Mouse (Mus musculus) liver, embryonic 14.5 days (tissue): ENCODE measurements around the gene Ntan1. TPM values are rescaled to one million over a fixed set of nuclear protein-coding genes. Genes with fewer than 3 reads are reported as not detected.

Experiments used
- ATAC-seq: fragments of 200-750 bp; cut with Nextera tagmentation; 2 replicates; pipeline ENCODE4 v1.8.0; 2017; ENCODE audit warnings: moderate number of reproducible peaks, mild to moderate bottlenecking, moderate library complexity; ENCODE audit not compliant: insufficient read depth
- DNase-seq, 3 experiments: peaks; one replicate each; pipeline ENCODE4 v3.0.0-alpha.2; 2012 to 2013; ENCODE audit warnings: low read depth in 3 of 3, low spot score in 3 of 3
- H3K27ac ChIP-seq: fragments of 300-500 bp; sonication (generic); 2 replicates; pipeline ENCODE4 v1.5.1; 2014; ENCODE audit warnings: moderate library complexity, mild to moderate bottlenecking, control low read depth, inconsistent platforms
- H3K27me3 ChIP-seq: fragments of 300-500 bp; sonication (generic); 2 replicates; pipeline ENCODE4 v1.6.1; 2014; ENCODE audit warnings: mild to moderate bottlenecking, low read length, moderate library complexity; ENCODE audit not compliant: control insufficient read depth, insufficient read depth
- H3K36me3 ChIP-seq: fragments of 300-500 bp; sonication (generic); replicated peaks from 2 replicates; pipeline ENCODE4 v1.6.1; 2014; ENCODE audit warnings: low read depth; ENCODE audit not compliant: control insufficient read depth, insufficient read depth
- H3K4me1 ChIP-seq, 2 experiments: fragments of 200-500 bp in 1 of 2; fragments of 300-500 bp in 1 of 2; sonication (generic) in 1 of 2; replicated peaks; 2 replicates each; pipeline ENCODE4 v1.6.1; 2012 to 2014; ENCODE audit warnings: antibody characterized with exemption in 1 of 2, inconsistent platforms in 1 of 2, low read length in 1 of 2; ENCODE audit not compliant: control insufficient read depth in 2 of 2, insufficient read depth in 2 of 2
- H3K4me2 ChIP-seq: fragments of 300-500 bp; sonication (generic); 2 replicates; pipeline ENCODE4 v1.6.1; 2014; ENCODE audit warnings: low read depth, mild to moderate bottlenecking, control low read depth, moderate library complexity
- H3K4me3 ChIP-seq, 2 experiments: fragments of 200-500 bp in 1 of 2; fragments of 300-500 bp in 1 of 2; sonication (generic) in 1 of 2; 2 replicates each; pipeline ENCODE4 v1.5.1; 2012 to 2014; ENCODE audit warnings: low read depth in 2 of 2, low read length in 2 of 2, mild to moderate bottlenecking in 2 of 2, control low read depth in 1 of 2, inconsistent platforms in 1 of 2, moderate library complexity in 1 of 2; ENCODE audit not compliant: insufficient read depth in 1 of 2
- H3K9ac ChIP-seq: fragments of 300-500 bp; sonication (generic); replicated peaks from 2 replicates; pipeline ENCODE4 v1.6.1; 2014; ENCODE audit warnings: mild to moderate bottlenecking, control low read depth, moderate library complexity
- H3K9me3 ChIP-seq: fragments of 300-500 bp; sonication (generic); 2 replicates; pipeline ENCODE4 v1.6.1; 2016; ENCODE audit warnings: low read length, mixed read lengths; ENCODE audit not compliant: control insufficient read depth
- CTCF ChIP-seq: IDR thresholded peaks from 2 replicates; pipeline ENCODE4 v1.5.1; 2016; ENCODE audit warnings: antibody characterized with exemption, low read depth, control low read depth
- EP300 ChIP-seq: IDR thresholded peaks from 2 replicates; pipeline ENCODE4 v1.6.1; 2016; ENCODE audit warnings: antibody characterized with exemption, low read depth
- WGBS: fragments of 180-500 bp; shearing (Covaris S2); extraction: QIAGEN DNeasy Blood & Tissue Kit; methylation state at CpG from one replicate; pipeline ENCODE4 v1.1.7; 2014; ENCODE audit not compliant: insufficient replicate concordance; 5-methylcytosine and 5-hydroxymethylcytosine counted together
- polyA plus RNA-seq, 2 experiments: library from polyadenylated mRNA; depleted of rRNA in 1 of 2; stranded (reverse) in 1 of 2; unstranded in 1 of 2; fragments of >200 nt; fragmentation: Nextera tagmentation in 1 of 2; extraction: Ambion mirVana in 1 of 2; gene quantifications; 2 replicates each; pipeline versions ENCODE4 v1.2.1 to v1.2.3; 2012 to 2014

Ntan1 gene
- polyA plus RNA-seq, 2 experiments, result 16.0 to 41.7 TPM

DNA sequence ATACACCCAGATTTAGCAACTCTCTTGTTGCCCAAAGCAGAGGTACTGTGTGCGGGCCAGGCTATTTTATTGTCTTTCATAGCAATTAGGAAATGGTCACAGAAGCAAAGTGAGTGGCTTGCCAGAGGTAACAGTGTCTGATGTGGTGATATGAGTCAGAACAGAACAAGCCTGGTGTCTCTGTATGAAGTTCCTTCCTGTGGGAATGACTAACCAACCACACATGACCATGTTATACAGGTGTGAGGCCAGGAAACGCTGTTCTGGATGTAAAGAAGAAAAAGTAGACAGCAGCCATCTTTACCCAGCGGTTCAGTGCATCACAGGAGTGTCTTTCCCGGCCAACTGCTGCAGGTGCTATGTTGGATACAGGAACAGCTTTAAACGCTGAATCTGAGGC is 26.4 kb downstream of the Ntan1 start:
- WGBS, result 78% methylated on average over 5 of the region's 5 CpGs
- peaks cover 8% of the 10 kb centered on the region for H3K36me3 ChIP-seq

DNA sequence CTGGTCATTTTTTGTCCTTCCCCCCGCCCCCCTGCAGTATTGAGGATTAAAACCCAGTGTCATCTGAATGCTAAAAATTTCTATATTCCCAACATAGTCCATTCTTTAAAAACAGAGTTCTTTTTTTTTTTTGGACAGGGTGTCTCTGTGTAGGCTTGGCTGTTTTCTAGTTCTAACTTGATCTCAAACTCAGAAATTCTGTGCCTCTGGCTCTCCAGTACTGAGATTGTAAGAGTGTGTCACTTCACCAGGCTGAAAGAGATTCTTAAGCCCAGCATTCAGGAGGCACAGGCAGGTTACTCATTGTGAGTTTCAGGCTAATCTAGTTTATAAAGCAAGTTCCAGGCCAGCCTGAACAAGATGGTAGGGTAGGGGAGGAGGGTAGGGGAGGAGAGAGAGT is 28.0 kb downstream of the Ntan1 start:
- H3K9ac ChIP-seq, result no peak overlapping the region
- H3K4me2 ChIP-seq, result no peak overlapping the region
- DNase-seq (no peak), ATAC-seq (no peak)
- no peak overlapping the region for H3K4me3 ChIP-seq
- WGBS, result 71% methylated on average over 1 of the region's 1 CpGs
- H3K27me3 ChIP-seq, result no peaks in the 10 kb centered on the region
- TF ChIP-seq CTCF (no peak), EP300 (no peak)
- H3K36me3 ChIP-seq, result peaks cover 8% of the 10 kb centered on the region
- H3K27ac ChIP-seq, result no peak overlapping the region
- no peaks in the 10 kb centered on the region for H3K4me1 ChIP-seq
- no peaks in the 10 kb centered on the region for H3K9me3 ChIP-seq

More for the DNA sequence above, 26.4 kb downstream of the Ntan1 start:
- Histone ChIP-seq H3K4me2 (no peak overlapping the region), H3K27ac (no peak overlapping the region), H3K27me3 (no peaks in the 10 kb centered on the region), H3K4me1 (no peaks in the 10 kb centered on the region), H3K9ac (no peak overlapping the region), H3K9me3 (no peaks in the 10 kb centered on the region), H3K4me3 (no peak overlapping the region)
- no peak for DNase-seq
- no peak for TF ChIP-seq CTCF
- TF ChIP-seq EP300, result no peak
- no peak for ATAC-seq

DNA sequence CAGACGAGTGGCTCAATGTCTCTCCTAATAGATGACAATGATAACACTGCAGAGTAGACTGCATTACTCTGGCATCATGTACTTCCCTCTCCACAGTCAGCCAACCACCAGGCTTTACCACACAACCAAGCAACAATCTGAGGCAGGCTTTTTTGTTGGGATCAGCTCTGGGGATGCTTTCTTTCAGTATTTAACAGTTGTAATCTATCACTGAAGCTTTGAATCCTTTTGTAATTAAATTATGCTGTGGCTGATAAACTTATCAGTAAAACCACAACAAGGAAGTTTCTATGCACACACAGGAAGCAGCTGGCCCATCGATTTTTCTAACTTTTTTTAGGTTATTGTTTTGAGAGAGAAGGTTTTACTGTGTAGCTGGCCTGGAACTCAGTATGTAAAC is 29.7 kb downstream of the Ntan1 start:
- 11% methylated on average over 2 of the region's 2 CpGs for WGBS
- H3K9me3 ChIP-seq, result no peaks in the 10 kb centered on the region
- no peak for TF ChIP-seq CTCF
- no peak for TF ChIP-seq EP300
- no peak overlapping the region for H3K4me3 ChIP-seq
- H3K4me1 ChIP-seq, result no peaks in the 10 kb centered on the region
- H3K9ac ChIP-seq, result no peak overlapping the region
- ATAC-seq, result no peak
- H3K4me2 ChIP-seq, result no peak overlapping the region
- no peak for DNase-seq
- no peak overlapping the region for H3K27ac ChIP-seq
- H3K27me3 ChIP-seq, result no peaks in the 10 kb centered on the region
- H3K36me3 ChIP-seq, result peaks cover 5% of the 10 kb centered on the region

DNA sequence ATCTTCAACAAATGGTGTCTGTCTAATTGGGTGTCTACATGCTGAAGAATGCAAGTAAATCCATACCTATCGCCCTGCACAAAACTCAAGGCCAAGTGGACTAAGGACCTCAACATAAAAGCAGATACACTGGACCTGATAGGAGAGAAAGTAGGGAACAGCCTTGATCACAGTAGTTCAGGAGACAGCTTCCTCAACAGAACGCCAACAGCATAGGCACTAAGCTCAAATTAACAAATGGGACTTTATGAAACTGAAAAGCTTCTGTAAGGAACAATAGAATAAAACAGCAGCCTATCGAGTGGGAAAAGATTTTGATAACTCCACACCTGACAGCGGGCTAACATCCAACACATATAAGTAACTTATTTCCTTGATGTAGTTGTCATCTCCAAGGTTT is 32.8 kb downstream of the Ntan1 start:
- ATAC-seq (no peak), DNase-seq (no peak)
- H3K27ac ChIP-seq, result no peak overlapping the region
- H3K4me2 ChIP-seq, result no peak overlapping the region
- WGBS, result 72% methylated on average over 4 of the region's 4 CpGs
- no peak overlapping the region for H3K9ac ChIP-seq
- TF ChIP-seq CTCF, result no peak
- TF ChIP-seq EP300, result no peak
- H3K27me3 ChIP-seq, result no peaks in the 10 kb centered on the region
- H3K4me1 ChIP-seq, result no peaks in the 10 kb centered on the region
- H3K9me3 ChIP-seq, result no peaks in the 10 kb centered on the region
- H3K4me3 ChIP-seq, result no peak overlapping the region
- no peaks in the 10 kb centered on the region; the same call in none of the 2 replicates for H3K36me3 ChIP-seq

DNA sequence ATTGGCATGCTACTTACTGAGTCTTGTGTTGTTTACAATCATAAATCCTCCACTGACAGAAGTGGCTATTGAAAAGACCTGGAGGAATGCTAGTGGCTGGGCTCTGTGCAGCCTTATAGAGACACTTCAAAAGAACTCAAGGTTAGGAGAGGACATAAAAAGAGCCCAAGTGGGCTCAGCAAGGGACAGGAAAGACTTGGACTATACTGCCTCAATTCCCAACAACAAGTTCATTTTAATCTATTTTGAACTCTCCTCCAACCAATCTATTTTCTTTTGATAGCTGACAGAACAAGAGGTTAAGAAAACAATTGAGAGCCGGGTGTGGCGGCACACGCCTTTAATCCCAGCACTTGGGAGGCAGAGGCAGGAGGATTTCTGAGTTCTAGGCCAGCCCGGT is 35.2 kb downstream of the Ntan1 start:
- Histone ChIP-seq H3K27me3 (no peaks in the 10 kb centered on the region), H3K4me3 (no peak overlapping the region), H3K9me3 (no peaks in the 10 kb centered on the region), H3K4me2 (no peak overlapping the region), H3K9ac (no peak overlapping the region), H3K27ac (no peak overlapping the region), H3K36me3 (no peaks in the 10 kb centered on the region; the same call in none of the 2 replicates), H3K4me1 (no peaks in the 10 kb centered on the region)
- TF ChIP-seq EP300, result no peak
- TF ChIP-seq CTCF, result no peak
- DNase-seq (no peak), ATAC-seq (no peak)
- WGBS, result 84% methylated on average over 4 of the region's 4 CpGs
